Mouse (Mus musculus) left cerebral cortex, adult 18-20 months (tissue): Measurements from ENCODE around the gene Plod3. TPM values are rescaled to one million over a fixed set of nuclear protein-coding genes. Genes with fewer than 3 reads are reported as not detected.

Source experiments
- DNase-seq, 2 experiments: peaks; one replicate each; pipeline ENCODE4 v3.0.0; 2021 to 2022; ENCODE audit warnings: low spot score in 2 of 2, mixed read lengths in 1 of 2
- total RNA-seq, 2 experiments: library from RNA; stranded (reverse); gene quantifications; 2 replicates each; pipeline ENCODE4 v1.2.3; 2021

The Plod3 gene
- total RNA-seq, 2 experiments from 2014 or later, result 32.2 to 32.8 TPM

DNA sequence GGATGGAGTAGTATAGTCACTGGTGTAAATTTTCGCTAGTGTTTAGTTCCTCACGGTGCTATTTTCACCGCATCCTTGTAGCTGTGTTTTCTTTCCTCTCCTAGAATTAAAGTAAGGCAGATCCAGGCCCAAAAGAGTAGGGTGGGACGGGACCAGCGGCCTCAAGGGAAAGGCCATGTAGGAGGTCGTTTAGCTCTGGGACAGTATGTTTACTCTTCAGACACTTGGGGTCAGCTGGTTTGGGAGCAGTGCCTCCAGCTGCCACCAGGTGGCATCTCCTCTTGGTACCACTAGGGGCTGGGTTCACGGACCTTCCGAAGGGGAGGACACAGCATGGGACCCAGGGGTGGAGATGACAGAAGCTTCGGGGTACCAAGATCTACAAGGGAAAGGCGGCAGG is 24.3 kb upstream of the Plod3 start:
- peak; percentile 74 to 82 for DNase-seq

DNA sequence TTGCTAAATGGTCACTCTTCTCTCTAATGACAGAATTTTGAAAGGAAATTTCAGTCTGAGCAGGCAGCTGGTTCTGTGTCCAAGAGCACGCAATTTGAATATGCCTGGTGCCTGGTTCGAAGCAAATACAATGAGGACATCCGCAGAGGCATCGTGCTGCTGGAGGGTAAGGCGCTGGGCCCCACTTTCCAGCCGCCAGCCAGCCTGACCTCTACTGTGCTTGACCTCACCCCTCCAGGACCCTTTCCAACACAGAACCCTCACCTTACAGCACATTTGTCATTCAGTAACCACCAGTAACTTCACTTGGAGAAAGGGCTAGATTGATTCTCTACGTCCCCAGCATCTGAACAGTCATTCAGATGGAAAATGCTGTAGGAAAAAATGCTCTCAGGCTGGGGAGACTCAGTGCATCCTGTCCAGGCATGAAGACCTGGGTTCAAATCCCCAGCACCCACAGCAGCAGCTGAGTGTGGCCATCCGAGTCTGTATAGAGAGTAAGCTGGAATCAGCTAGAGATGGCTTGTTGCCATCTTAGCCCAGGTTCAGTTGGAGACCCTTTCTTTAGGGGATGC is 23.8 kb upstream of the Plod3 start:
- DNase-seq, result no peak

DNA sequence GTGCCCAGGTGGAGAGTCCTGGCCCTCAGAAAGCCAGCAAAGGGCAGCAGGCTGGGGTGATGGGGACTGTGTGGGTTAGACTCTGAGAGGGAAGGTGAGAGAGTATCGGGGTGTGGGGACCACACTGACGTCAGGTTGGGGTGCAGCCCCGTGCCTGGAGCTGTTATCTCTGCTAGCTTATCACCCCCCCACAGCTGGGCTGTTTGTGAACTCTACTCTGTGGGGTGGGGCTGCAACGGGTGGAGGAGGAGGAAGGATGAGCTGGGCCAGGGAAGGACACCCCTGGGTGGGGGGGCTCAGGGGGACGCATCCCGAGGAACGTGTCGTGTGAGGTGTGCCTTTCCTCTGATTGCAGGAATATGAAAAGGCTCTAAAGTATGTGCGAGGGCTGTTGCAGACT is 21.6 kb upstream of the Plod3 start:
- no peak for DNase-seq

DNA sequence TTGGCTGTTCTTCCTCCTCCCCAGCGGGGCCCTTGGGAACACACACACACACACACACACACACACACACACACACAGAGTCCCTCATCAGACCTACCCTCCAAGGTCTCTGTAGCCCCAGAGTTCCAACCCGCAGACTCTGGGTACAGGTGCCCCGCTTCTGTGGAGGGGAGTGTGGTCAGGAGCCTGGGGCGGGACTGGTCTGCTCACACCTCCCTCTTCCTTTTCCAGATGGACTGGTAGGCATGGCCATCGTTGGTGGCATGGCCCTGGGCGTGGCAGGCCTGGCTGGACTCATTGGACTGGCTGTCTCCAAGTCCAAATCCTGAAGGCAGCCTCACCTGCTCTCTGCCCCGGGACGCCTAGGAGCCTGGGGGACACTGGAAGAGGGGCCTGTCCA is 21.1 kb upstream of the Plod3 start:
- DNase-seq, result no peak

GRCm38 (mm10) chr5:136966331-136966730 is 20.5 kb upstream of the Plod3 start, which contains the start of gene Cldn15:
Gene Cldn15, plus strand, starts transcription at chr5:136966616.
- DNase-seq, result no peak

DNA sequence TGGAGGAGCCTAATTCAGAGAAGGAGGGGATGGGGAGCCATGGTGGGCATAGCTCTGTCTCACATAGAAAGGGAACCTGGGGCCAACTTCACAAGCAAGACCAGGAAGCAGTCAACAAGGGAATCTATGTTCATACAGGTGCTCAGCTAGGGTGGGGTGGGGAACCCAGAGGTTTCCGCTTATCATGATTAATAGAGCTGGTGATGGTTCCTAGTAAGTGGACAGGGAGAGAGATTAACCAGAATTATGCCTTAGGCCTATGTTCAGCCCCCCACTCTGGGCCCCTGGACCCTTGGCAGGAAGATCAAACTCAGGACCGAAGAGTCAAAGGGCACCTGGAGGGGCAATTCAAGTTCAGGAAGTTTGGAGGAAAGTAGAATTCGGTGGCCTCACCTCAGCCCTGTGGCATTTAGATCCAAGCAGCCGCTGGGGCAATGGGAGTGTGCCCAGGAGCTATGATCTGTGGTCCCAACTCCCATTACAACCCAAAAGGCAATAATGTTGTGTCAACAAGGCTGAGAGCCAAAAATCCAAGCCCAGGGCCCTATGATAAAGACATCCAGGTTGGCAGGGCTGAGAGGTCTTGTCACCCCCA is 19.9 kb upstream of the Plod3 start:
- no peak for DNase-seq

DNA sequence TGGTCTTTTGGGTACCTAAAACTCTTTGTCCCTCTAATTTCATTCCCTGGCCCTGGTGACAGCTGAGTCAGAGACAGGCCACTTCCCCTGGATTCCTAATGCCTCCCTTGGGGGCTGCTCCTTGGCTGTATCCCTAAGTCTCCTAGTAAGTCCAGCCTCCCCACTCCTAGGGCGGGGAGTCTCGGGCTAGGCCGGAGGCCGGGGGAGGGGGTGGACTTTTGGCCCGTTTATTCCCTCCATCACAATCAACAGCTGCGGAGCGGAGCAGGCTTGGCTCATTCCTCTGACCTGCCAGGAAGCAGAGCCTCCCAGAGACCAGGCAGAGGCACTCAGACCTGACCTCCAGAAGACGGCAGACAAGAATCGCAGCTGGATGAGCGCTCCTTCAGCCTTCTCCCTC is 19.2 kb upstream of the Plod3 start:
- no peak for DNase-seq

DNA sequence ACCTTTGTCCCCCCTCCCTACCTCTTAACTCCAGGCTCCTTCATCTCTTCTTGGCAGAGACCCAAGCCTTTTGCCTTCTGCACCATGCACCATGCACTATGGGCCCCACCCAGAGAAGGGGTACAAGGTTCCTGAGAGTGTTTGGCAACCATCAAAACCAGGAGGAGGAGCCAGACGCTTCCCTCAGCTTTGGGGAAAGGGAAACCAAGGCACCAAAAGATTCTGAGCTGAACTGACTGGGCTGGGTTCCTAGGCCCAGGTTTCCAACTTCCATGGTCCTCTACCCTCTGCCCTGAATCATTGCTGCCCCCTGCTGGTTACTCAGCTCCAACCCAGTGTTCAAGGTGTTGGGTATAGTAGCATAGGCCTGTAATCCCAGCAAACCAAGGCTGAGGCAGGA is 16.1 kb upstream of the Plod3 start:
- peak; percentile 55 to 73 for DNase-seq

DNA sequence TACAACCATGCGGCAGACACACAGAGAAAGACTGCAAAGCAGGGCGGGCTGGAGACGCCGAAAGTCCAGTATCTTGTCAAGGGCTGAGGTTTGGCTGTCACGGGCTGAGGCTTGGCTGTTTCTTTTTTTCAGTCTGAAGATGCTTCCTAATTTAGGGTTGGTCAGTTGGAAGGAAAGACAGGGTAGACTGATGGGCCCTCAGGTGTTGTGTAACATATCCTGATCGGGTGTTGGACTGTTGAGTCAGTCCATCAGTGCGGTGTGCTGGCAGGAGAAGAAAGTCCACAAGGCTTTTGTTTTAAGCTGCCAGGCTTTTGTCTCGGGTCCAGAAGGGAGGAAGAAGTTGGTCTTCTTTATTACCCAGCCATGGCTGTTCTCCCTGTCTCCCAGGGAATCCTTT is 13.1 kb upstream of the Plod3 start:
- no peak for DNase-seq

GRCm38 (mm10) chr5:136977769-136978168 is 9.1 kb upstream of the Plod3 start:
- no peak for DNase-seq

DNA sequence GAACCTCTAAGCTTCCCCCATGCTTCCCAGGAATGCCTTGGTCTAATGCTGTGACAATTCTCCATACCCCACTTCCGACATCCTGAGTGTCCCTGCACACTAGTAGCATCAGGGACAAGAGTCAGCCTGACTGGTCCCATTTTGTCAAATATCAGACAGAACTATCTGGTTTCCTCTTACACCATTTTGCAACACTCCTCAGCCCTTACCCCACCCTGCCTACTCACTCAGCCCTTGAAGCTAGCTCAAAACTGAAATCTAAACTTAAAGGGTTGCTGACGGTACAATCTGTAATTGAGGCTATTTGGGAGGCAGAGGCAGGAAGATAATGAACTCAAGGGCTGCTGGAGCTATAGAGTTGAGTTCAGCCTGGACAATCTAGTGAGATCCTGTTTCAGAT is 7.1 kb upstream of the Plod3 start:
- no peak for DNase-seq

- no peak for DNase-seq
Measured at GRCm38 (mm10) chr5:136980974-136981373, 5.8 kb upstream of the Plod3 start.

- DNase-seq, result peak in 1 of 2 experiments; percentile 60
Measured at GRCm38 (mm10) chr5:136982338-136982930, 4.4 kb upstream of the Plod3 start.

DNA sequence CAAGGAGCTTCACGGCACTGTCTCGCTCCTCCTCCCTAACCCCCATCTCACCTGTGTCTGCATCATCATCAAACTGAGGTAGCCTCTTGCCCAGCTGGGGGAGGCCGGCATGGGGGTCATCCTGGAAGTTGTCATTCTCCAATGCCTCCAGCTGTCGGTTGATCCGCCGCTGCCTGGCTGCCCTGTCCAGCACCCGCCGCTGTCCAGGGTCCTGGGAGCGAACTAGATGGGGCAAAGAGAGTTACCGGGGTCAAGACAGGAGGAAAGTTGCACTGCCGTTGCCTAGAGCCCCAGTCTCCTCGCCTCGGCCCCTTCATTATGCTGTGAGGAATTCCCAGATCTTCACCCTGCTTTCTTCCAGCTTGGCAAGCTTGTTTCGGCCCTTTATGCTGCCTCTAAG is 2.0 kb upstream of the Plod3 start:
- no peak for DNase-seq

- peak; percentile 65 to 74 for DNase-seq
Measured at GRCm38 (mm10) chr5:136987138-136987933, 517 bp downstream of the Plod3 start.

DNA sequence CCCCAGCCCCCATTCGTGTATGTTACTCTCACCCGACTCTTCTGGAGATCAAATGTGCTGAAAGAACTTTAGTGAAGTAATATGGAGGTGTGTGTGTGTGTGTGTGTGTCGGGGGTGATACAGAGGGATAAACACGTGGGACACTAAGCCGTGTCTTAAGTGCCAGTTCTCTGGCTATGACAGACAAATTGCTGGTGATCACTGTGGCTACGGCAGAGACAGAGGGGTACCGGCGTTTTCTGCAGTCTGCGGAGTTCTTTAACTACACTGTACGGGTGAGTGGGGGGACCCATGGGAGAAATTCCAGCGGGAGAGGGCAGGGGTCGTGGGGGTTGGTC is 1.1 kb downstream of the Plod3 start, which contains the start of gene Znhit1:
Gene Znhit1 (minus strand): TSS at position 88 of the 338 bp plus-strand sequence.
- DNase-seq, result no peak

- peak in 1 of 2 experiments; percentile 34 for DNase-seq
Measured at GRCm38 (mm10) chr5:136988420-136988819, 1.6 kb downstream of the Plod3 start.

- DNase-seq, result no peak
Measured at GRCm38 (mm10) chr5:136989801-136990200, 3.0 kb downstream of the Plod3 start.

- DNase-seq, result no peak
Measured at GRCm38 (mm10) chr5:136999449-136999848, 12.6 kb downstream of the Plod3 start.

- DNase-seq, result no peak
Measured at GRCm38 (mm10) chr5:137000612-137001011, 13.8 kb downstream of the Plod3 start.

GRCm38 (mm10) chr5:137007276-137007675 is 20.5 kb downstream of the Plod3 start:
- no peak for DNase-seq

DNA sequence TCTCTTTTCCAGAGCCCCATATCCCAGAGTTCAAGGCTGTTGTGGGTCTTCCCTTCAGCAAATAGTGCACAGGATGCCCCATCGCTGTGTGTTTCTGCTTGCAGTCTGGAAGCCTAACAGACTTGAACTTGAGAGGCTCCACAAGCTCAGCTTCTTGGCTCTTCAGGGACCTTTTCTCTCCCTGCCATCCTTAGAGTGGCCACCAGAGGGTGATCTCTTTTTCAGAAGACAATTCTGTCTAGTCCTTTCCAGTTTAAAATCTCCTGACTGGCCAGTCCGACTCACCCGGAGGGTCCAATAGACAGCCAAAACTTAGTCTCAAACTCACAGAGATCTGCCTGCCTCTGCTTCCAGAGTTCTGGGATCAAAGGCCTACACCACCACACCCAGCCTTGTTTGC is 23.2 kb downstream of the Plod3 start:
- peak; percentile 48 to 75 for DNase-seq
